Mouse (Mus musculus) naive thymus-derived CD4-positive, alpha-beta T cell, adult 2 months (primary cell): ENCODE measurements around the gene Tubg2.
"Not testable (repeated sequence)": the region's sequence is repeated elsewhere in the genome, so short reads cannot be mapped to it uniquely, and the experiment has no call there.

ENCODE experiments used
- DNase-seq: peaks from one replicate; pipeline ENCODE4 v3.0.0-alpha.2; 2011; ENCODE audit warnings: low read depth

Tubg2 gene

DNA sequence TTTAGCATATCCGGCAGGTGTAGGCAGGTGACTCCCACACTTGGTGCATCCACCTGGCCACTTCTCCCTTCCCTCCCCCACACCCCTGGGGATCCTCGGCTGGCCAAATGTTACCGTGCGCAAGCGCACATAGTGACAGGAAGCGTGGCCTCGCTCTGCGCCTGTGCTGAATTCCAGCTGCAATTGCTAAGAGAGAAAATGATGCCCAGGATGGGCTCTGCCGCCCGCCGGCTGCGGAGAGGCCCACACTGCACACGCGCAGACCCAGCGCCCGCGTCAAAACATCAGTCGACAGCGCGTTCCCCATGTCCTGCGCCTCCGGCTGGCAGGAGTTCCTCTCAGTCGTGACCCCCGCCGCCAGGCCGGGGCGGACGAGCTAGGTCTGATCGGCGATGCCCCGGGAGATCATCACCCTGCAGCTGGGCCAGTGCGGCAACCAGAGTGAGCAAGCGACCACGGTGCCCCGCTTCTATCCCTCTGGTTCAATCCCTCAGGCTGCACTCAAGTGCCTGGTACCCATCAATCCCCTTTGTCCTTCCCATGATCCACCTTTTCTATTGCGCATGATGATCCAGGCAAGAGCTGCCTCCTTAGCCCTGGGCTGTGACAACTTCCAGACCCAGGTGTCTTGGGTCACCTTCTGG is at the start of gene Tubg2:
Gene Tubg2 (plus strand): TSS at position 180 of the 644 bp plus-strand sequence.
- DNase-seq, result peak; percentile 76

DNA sequence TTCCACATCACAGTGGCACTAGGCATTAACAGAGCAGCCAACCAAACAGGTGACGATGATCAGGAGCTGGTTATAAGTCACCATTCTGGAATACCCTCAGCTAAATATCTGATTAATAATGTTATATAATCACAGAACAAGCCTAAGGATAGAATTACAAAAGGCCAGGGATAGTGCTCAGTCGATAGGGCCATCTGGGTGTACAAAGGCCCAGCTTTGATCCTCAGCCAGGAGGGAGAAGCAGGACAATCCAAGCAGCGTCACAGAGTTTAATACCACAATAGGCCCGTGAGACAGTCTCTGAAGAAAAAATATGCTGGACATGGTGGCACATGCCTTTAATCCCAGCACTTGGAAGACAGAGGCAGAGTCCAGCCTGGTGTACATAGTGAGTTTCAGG is 46.4 kb upstream of the Tubg2 start:
- DNase-seq, result no peak

DNA sequence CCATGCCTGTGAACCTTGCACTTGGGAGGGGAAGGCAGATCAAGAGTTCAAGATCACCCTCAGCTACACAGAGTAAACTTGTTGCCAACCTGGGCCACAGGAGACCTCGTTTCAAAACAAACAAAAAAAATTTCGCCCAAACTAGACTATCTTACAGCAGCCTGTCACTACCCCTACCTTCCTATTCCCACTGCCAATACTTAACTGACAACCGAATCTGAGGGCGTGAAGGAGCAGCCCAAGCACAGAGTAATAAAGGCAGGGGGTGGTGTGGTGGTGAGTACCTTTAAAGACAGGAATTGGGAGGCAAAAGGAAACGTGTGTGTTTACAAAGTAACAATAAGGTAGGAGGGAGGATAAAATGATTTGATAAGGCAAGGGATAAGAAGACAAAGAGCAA is 45.0 kb upstream of the Tubg2 start:
- no peak for DNase-seq

DNA sequence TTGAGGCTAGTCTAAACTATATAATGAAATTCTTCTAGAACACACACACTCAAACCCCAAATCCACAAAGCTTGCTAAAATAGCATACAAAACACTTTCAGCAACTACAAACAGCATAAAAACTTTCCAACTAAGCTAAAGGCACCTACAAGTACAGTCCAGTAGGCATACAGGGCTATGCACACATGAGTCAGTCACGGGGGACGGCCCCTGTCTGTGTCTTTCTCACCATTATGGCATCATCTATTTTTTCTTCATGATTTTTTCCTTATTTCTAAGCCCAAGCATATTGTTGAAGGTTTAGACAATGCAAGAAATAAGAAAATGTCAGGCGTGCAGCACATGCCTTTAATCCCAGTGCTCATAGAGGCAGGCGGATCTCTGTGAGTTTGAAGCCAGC is 44.5 kb upstream of the Tubg2 start:
- no peak for DNase-seq

DNA sequence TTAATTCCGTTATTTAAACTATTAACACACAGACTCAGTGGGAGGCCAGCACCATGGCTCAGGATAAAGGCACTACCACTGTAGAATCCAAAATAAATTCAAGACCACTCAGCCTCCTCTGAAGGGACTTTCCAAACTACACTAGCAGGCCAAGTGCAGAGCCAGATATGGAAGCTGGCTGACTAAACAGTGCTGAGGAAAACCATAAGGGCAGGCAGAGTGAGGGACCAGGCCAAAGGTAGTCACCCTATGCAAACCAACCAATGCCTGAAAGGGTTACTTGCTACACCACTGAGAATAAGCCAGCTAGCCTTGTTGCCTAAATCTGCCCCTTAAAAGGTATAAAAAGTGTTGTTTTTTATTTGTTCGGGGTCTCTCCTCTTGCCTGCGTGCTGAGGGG is 43.5 kb upstream of the Tubg2 start:
- no peak for DNase-seq

DNA sequence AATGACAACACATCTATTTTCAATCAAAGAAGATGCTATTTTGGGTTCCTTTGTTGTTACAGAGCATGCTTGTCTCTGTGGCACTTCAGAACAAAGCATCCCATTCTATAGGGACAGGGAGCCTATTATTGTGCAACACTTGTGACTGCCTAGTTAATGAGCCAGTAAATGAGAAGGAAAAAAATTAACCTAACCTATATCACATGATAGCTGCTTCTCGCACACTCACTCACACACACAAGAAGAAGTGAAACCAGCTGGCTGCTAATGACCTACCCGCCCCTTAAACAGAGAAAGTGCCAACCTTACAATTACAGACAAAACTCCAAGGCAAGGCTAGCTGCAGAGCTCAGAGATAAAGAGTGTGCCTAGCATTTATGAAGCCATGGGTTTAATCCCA is 40.1 kb upstream of the Tubg2 start:
- no peak for DNase-seq

DNA sequence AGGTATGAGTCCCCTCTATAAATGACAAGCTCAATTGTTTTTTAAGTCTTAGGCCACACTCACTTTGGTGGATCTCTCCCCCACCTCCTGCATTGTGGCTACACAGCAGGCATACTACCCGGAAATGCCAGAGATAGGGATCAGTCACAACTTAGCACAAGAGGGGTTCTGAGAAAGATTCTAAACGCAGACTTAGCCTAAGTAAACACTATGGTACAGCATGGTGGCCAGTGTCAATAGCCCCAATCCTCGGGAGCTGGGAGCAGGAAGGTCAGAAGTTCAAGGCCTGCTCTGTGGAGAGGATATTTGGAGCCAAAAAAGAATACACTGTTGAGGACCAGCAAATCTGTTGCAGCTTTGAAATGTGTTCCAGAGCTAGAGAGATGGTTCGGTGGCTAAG is 37.6 kb upstream of the Tubg2 start:
- peak; percentile 30 for DNase-seq

DNA sequence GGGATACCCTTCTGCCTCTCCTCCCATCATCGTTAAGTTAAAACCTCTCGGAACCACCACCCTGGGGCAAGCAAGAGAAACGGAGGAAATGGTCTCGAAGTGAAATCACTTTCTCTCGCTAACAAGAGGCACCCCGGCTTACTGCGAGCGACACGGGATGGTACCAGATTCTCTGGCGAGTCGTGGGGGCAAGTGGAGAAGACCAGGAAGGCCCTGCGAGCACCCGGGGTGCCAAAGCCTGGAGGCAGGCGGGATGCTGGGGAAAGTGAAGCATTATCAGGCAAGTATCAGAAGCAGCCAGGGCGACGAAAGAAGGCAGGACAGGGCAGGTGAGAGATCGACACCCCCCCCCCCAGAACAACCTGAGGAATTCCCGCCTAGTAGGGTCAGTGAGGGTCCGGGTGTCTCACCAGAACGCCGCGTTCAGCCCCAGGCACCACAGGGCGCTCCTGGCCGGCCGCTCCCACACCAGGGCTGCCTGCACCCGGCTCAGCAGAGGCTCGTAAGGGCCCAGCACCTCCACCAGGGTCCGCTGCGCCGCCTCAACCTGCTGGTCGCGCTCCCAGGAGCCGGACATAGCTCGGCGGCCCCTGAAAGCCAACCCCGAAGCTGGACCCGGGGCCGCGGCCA is 36.5 kb upstream of the Tubg2 start:
- DNase-seq, result peak; percentile 53

DNA sequence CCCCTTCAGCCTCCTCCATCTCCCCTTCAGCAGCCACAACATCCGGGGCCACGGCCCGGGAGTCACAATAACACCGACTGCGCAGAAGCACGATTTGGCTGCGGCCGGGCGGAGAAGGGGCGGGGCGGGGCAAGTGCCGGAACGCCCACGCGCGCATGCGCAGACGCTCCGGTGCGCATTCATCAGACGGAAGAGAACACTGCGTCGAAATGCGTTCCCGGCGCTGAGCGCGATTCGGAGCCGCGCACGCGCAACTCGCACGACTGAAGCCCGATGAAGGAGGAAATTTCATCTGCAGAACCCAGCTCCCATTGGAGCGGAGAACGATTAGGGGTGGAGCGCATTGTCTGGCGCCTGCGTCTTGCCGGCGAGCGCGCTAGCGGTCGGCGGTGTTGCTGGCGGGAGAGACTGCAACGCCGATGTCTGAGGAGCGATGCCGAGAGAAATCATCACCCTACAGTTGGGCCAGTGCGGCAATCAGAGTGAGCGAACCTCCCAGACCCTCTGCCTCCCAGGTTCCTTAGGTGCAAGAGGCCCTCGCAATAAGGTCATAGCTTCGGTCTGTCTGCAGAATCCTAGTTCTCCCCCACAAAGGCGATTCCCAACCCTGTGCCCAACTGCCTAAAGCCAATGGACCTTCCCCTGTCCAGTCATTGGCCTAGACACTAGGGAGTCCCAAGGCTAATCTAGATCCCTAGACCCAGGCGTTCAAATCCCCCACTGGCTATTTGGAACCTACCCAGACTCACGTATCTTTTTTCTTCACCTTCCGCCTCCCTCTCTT is 35.8 kb upstream of the Tubg2 start, which contains the start of the genes Retreg3 and Tubg1:
Gene Retreg3 (minus strand): TSS at position 133 of the 784 bp plus-strand sequence.
Gene Tubg1 (plus strand): TSS at position 178 of the 784 bp plus-strand sequence.
- peak; percentile 100 for DNase-seq

DNA sequence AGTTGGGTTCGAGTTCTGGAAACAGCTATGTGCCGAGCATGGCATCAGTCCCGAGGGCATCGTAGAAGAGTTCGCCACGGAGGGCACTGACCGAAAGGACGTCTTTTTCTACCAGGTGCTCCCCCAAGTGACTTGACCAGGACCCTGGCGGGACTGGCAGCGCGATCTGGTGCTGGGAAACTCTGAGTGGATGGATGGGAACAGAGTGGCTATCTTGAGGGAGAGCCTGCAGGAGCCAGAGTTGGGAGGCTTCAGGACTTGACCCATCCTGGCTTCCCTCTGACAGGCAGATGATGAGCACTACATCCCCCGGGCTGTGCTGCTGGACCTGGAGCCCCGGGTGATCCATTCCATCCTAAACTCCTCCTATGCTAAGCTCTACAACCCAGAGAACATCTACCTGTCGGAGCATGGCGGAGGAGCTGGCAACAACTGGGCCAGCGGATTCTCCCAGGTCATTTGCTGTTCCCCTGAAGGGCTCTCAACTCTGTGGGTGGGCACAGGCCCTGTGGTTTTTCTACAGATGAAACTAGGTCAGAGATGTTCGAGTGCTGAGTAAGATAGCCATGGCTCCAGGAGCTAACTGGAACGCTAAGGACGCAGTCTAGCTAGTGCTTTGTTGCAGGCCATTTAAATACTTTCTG is 35.0 kb upstream of the Tubg2 start:
- DNase-seq, result no peak

DNA sequence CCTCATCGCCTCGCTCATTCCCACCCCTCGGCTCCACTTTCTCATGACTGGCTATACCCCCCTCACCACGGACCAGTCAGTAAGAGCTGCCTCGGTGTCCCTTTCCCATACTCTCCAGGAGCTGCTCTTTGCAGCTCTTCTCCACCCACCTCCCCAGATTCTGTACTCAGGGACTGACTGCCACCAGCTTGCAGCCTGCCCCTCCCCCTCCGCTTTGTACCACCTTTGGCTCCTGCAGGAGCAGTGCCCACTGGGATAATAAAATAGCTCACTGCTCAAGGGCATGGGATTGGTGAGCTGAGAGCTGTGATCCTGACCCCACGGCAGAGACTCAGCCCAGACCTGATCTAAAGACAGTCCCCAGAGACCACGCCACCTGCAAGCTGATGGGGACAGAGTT is 31.2 kb upstream of the Tubg2 start:
- not testable (repeated sequence) for DNase-seq

DNA sequence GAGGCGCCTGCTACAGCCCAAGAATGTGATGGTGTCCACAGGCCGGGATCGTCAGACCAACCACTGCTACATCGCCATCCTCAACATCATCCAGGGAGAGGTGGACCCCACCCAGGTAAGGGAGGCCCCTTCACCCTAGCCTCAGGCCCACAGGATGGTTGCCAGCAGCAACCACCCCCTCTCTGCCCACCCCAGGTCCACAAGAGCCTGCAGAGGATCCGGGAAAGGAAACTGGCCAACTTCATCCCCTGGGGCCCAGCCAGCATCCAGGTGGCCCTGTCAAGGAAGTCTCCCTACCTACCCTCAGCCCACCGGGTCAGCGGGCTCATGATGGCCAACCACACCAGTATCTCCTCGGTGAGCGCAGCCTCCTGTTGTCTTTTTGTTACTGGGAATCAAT is 30.7 kb upstream of the Tubg2 start:
- DNase-seq, result not testable (repeated sequence)

DNA sequence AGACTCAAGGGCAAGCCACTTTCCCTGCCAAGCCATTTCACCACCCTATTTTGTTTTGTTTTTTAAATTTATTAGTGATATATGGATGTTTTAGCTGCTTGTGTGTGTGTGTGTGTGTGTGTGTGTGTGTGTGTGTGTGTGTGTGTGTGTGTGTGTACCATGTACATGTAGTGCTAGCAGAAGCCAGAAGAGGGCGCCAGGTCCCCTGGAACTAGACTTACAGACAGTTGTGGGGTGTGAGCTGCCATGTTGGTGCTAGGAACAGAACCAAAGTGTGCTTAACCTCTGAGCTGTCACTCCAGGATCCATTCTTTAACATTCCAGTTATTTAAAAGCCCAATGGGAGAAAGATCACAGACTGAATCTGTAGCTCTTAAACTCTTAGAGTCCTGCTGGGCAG is 28.6 kb upstream of the Tubg2 start:
- DNase-seq, result peak; percentile 37

DNA sequence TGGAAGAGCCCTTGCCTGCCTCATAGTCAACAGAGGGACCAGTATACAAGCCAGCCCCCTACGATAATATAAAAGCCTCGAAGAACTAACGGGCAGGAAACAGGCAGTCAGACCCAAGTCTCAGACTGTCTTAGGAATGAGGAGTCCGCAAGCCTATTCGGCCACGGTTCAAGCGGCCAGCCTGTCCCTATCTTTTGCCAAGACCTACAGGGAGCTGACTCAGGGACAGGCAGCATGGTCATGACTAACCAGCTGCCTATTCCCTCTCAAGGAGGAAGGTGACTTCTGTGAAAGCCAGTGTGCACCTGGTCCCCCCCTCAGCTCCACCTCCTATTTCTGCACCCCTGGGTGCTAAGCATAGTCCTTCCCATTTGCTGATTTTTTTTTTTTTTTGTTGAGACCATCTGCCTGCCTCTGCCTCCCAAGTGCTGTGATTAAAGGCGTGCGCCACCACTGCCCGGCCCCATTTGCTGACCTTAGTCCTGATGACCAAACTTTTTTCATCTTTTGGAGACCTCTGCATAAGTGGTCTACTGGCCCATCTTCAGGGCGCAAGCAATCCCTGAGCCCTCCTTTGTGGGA is 26.6 kb upstream of the Tubg2 start:
- DNase-seq, result no peak

DNA sequence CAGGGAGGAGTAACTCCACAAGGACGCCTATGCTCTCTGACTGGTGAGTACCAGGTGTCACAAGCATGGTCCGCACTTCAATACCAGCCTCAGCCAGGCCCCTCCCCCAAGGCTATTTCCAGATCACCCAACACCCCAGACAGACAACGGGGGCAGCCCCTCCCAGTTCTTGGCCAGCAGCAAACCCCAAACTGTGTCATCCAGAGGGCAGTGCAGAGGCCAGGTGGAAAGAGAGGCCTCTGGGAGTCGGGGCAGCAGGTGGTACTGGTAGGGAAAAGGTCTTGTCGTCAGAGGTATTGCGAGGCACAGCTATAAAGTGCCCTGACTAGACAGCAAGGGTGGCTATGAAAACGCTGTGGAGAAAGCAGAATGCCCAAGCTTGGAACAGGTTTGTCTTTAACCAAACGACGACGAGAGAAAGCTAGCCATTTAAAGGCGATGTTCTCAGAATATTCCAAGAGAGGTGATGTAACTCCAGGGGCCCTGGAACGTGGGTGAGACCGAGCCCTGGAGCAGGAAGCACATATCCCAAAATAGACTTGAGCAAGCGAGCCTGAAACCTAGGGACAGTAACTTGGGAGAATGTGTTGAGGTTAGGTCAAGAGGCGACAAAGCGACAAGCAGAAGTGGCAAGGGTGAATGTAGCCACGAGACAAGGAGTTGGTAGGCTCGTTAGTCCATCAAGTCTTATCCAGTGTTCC is 25.5 kb upstream of the Tubg2 start:
- no peak for DNase-seq

DNA sequence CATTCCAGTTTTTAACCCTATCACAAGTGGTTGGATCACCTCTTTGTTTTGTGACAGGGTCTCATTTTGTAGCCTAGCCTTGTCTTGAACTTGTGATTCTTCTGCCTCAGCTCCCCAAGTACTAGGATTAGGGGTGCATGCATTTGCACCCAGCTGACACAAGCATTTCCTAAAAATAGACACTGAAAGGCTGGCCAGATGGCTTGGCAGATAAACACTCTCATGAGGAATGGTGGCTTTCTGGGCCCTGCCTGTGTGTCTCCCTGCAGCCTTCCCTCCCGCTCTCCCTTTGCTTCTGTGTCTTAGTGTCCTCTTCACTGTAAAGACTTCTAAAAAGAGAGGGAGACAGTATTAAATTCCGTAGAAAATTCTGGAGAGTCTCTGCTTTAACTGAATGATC is 24.5 kb upstream of the Tubg2 start:
- DNase-seq, result no peak

DNA sequence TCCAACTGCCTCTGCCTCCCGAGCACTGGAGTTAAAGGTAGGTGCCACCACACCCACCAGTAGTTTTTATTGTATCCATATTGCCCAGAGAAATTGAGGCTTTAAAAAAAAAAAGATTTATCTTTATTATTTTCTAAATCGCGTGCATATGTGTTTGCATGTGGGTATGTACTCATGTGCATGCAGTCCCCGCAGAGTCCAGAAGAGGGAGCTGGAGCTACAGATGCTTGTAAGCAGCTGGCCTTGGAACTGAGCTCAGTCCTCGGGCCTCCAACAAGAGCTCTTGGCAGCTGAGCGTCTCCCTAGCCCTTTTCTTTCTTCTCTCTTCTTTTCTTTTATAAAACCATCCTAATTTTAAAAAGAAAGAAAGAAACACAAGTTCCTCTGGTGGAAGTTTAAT is 24.0 kb upstream of the Tubg2 start:
- no peak for DNase-seq

DNA sequence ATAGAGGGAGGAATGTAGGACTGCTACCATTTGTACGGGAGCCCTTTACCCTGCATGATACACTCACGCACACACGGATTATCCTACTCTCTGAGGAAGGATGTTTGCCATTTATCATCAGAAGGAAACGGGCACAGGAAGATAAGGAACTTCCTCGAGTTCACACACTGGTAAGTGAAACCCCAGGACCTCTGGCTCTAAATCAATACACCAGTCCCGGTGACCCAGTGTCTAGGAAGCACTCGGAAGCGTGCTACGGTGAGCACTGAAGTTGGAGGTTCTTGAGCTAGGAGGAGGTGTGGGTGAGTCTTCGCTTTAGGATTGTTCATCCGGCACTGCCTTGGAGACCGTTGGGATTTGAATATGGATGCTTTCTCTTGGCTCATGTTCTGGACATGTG is 22.7 kb upstream of the Tubg2 start:
- no peak for DNase-seq

DNA sequence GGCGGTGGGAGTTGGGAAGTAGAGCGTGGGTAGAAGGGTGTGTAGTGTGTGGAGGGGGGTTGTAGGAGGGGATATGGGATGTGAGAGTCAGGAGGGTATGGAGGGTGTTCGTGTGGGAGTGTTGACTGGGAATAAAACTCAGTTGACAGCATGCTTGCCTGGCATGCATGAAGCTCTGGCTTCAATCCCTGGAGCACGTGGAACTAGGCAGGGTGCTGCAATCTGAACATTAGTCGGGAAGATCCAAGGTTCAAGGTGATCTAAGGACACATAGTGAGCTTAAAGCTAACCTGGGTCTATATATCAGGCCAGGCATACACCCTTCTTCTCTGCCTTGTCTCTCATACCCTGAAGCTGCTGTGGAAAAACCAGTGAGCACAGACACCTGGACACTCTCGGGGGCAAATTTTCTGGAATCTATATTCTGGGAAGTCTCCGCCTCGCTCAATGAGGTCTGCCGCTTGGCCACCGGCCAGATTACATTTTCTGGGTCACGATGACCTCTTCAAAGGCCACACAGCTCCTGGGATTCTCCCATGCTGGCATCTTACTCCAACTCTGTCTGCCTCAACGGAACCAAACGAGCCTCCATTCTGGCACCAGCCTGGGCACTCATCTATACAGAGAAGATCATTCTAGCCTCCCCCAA is 21.4 kb upstream of the Tubg2 start:
- no peak for DNase-seq

DNA sequence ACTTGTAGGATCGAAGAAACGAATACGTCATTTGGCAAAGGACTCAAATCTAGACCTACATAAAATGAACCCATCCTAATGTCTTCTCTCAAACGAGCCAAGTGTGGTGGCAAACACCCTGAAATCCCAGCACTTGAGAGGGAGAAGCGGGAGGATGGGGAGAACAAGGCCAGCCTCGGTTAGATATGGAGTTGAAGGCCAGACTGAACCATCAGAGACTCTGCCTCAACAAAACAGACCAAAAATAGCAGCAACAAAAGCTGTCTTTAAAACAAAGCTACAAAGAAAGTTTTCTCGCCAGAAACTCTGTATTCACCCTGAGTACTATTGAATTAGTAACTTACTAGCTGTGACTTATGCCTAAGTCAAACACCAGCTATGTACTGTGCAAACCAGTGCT is 18.7 kb upstream of the Tubg2 start:
- DNase-seq, result no peak

DNA sequence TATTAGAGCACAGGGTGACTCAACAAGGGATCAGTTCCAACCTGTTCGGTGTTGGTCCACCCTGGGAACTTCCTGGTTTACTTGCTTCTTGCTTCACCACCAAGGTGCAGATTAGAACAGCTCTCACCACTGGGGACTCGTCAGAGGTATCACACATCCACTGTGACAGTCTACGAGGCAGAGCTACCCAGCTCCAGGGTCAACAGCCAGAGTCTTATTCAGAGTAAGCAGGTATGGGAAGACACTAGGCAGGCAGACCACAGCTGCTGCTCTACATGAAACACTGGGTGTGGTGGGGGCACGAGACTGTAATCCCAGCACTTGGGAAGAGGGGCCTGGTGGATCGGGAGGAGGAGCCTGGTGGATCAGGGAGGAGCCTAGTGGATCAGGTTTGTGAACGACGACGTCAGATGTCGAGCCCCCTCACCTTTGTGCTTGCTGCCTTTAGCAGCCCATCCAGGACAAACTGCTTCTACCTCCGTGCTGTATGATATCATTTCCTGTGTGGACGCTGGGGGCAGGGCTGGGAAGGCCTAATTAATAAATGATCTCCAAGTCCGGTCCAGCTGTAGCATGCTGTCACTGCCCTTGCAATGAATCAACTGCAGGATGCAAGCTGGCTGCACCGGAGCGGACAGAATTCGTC is 17.0 kb upstream of the Tubg2 start:
- no peak for DNase-seq
